Mouse (Mus musculus) liver, embryonic 11.5 days (tissue): ENCODE data around the gene Fbxw11. TPM values are rescaled to one million over a fixed set of nuclear protein-coding genes. Genes with fewer than 3 reads are reported as not detected.

Experiments used
- ATAC-seq: fragments of 200-750 bp; cut with Nextera tagmentation; replicated peaks from 2 replicates; pipeline ENCODE4 v1.8.0; 2017; ENCODE audit warnings: moderate number of reproducible peaks, mild to moderate bottlenecking, moderate TSS enrichment, moderate library complexity; ENCODE audit not compliant: low FRiP score
- DNase-seq: peaks from one replicate; pipeline ENCODE4 v3.0.0-alpha.2; 2017; ENCODE audit warnings: low spot score
- H3K27ac ChIP-seq: fragments of 300-500 bp; sonication (generic); 2 replicates; pipeline ENCODE4 v1.5.1; 2014; ENCODE audit warnings: mild to moderate bottlenecking, low read depth, low read length, control low read depth
- H3K27me3 ChIP-seq: fragments of 300-500 bp; sonication (generic); replicated peaks from 2 replicates; pipeline ENCODE4 v1.6.1; 2014; ENCODE audit warnings: low read length, mixed read lengths; ENCODE audit not compliant: control insufficient read depth, insufficient read depth
- H3K36me3 ChIP-seq: fragments of 300-500 bp; sonication (generic); 2 replicates; pipeline ENCODE4 v1.6.1; 2014; ENCODE audit warnings: mild to moderate bottlenecking, low read length, moderate library complexity, mixed read lengths; ENCODE audit not compliant: control insufficient read depth, insufficient read depth
- H3K4me1 ChIP-seq: fragments of 300-500 bp; sonication (generic); replicated peaks from 2 replicates; pipeline ENCODE4 v1.6.1; 2014; ENCODE audit warnings: low read length, mixed read lengths; ENCODE audit not compliant: control insufficient read depth, insufficient read depth
- H3K4me2 ChIP-seq: fragments of 300-500 bp; sonication (generic); 2 replicates; pipeline ENCODE4 v1.6.1; 2014; ENCODE audit warnings: mild to moderate bottlenecking, control low read depth, moderate library complexity
- H3K4me3 ChIP-seq: fragments of 300-500 bp; sonication (generic); 2 replicates; pipeline ENCODE4 v1.5.1; 2014; ENCODE audit warnings: low read depth, low read length, control low read depth
- H3K9ac ChIP-seq: fragments of 300-500 bp; sonication (generic); 2 replicates; pipeline ENCODE4 v1.6.1; 2014; ENCODE audit warnings: low read depth, low read length, control low read depth
- H3K9me3 ChIP-seq: fragments of 300-500 bp; sonication (generic); 2 replicates; pipeline ENCODE4 v1.6.1; 2016; ENCODE audit warnings: low read length, inconsistent platforms, mixed read lengths; ENCODE audit not compliant: control insufficient read depth
- WGBS: fragments of 180-500 bp; shearing (Covaris S2); extraction: QIAGEN DNeasy Blood & Tissue Kit; methylation state at CpG from one replicate; pipeline ENCODE4 v1.1.7; 2014; 5-methylcytosine and 5-hydroxymethylcytosine counted together
- polyA plus RNA-seq: library from polyadenylated mRNA; unstranded; fragments of >200 nt; fragmentation: Nextera tagmentation; extraction: Ambion mirVana; gene quantifications from 2 replicates; pipeline ENCODE4 v1.2.1, GENCODE M21; 2014

Fbxw11 gene
- polyA plus RNA-seq: 44.2 and 54.1 TPM in 2 replicates

- peak within 1 kb of the TSS; percentile 98 for H3K27ac ChIP-seq
- peak within 1 kb of the TSS; percentile 94 for H3K9ac ChIP-seq
- no peaks in the 10 kb centered on the region for H3K36me3 ChIP-seq
- DNase-seq: peak; percentile 97
- peak within 1 kb of the TSS; percentile 93 for H3K4me2 ChIP-seq
- under 1% methylated on average over 59 of the region's 64 CpGs for WGBS
- no peaks in the 10 kb centered on the region for H3K27me3 ChIP-seq
- H3K4me1 ChIP-seq: peaks cover 21% of the 10 kb centered on the region
- no peaks in the 10 kb centered on the region for H3K9me3 ChIP-seq
- H3K4me3 ChIP-seq: peak within 1 kb of the TSS; percentile 89
- ATAC-seq: peak; percentile 92
Observed at GRCm38 (mm10) chr11:32642249-32642876, at the start of gene Fbxw11. TSS of gene Fbxw11 (plus strand) at chr11:32642724.

- no peak for ATAC-seq
- Histone ChIP-seq H3K4me3 (no peak overlapping the region), H3K9me3 (no peaks in the 10 kb centered on the region), H3K27me3 (no peaks in the 10 kb centered on the region), H3K27ac (no peak overlapping the region), H3K4me1 (no peaks in the 10 kb centered on the region; the same call in 1 of the 2 replicates), H3K4me2 (no peak overlapping the region), H3K9ac (no peak overlapping the region), H3K36me3 (no peaks in the 10 kb centered on the region)
- 73% methylated on average over 7 of the region's 7 CpGs for WGBS
- no peak for DNase-seq
Observed at GRCm38 (mm10) chr11:32593081-32593480, 49.4 kb upstream of the Fbxw11 start.

DNA sequence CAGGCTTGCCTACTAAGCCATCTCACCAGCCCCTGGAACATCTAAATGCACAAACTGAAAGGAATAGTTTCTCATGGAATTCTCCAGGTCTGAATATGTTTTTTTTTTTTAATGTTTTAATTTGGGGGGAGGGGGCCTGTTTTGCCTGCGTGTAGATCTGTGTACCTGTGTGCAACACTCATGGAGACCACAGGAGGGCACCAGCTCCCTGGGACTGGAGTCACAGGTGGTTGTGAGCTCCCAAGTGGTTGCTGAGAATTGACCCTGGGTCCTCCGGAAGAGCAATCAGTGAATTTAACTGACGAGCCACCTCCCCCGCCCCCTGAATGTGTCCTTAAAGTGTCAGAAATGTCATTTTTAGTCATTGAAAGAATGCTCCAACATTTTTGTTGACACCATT lies 48.4 kb upstream of the Fbxw11 start:
- WGBS: 86% methylated on average over 4 of the region's 4 CpGs
- no peak overlapping the region for H3K4me3 ChIP-seq
- H3K27me3 ChIP-seq: no peaks in the 10 kb centered on the region
- no peaks in the 10 kb centered on the region for H3K36me3 ChIP-seq
- H3K9me3 ChIP-seq: no peaks in the 10 kb centered on the region
- H3K27ac ChIP-seq: no peak overlapping the region
- no peak for ATAC-seq
- no peaks in the 10 kb centered on the region for H3K4me1 ChIP-seq
- DNase-seq: no peak
- no peak overlapping the region for H3K4me2 ChIP-seq
- no peak overlapping the region for H3K9ac ChIP-seq

DNA sequence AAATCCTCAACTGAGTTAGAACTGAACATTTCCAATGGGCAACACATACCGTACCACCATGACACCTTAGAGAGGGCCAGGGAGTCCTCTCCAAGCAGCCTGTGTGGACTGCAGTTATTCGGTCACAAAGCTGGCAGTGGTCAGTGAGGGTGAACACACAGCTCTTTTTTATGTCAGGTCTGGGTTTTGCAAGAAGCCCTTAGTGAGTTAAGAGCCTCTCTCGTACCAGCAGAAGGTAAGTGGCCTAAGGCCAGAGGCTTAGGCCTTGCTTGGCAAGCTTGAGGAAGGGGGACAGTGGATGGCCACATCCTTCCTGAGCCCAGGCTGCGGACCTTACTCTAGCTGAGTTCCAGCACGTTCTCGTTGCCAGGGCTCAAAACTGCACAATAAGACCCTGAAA lies 42.2 kb upstream of the Fbxw11 start:
- no peak overlapping the region for H3K27ac ChIP-seq
- no peaks in the 10 kb centered on the region for H3K4me1 ChIP-seq
- H3K4me3 ChIP-seq: no peak overlapping the region
- 87% methylated on average over 6 of the region's 6 CpGs for WGBS
- H3K9ac ChIP-seq: no peak overlapping the region
- H3K4me2 ChIP-seq: no peak overlapping the region
- no peaks in the 10 kb centered on the region for H3K36me3 ChIP-seq
- H3K27me3 ChIP-seq: no peaks in the 10 kb centered on the region
- DNase-seq: no peak
- no peaks in the 10 kb centered on the region for H3K9me3 ChIP-seq
- ATAC-seq: no peak

DNA sequence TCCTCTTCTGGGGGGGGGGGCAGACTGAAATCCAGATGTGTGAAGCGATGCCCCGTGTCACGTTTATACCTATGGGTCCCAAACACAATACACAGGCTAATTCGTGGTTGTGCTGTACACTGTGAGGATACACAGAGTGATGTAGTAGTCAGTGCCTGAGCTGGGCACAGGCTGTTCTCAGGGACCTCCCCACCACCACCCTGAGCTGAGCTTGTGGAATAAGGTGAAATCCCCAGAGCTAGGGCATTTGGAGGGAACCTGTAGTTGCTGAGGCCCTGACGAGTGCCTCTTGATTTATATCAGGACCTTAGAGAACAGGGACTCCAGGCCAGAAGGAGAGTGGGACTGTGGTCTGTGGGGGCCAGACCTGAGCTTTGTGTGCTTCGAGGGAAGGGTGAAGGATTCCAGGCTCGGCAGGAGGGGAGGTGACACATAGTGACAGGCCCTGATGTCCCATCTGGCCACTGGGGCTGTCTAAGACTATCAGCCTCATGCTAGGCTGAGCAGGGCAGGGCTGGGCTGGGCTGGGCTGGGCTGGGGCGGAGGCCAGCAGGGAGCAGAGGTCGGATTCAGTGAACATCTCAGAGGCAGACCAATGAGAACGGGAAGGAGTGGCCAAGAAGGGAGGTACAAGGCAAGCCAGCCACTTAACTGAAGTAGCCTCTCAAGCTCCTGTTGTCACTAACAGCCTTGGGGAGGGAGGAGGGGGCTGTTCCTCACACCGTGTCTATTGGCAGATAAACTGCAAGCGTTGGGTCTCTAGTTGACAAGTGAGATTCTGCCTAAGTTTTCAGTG lies 40.8 kb upstream of the Fbxw11 start:
- Histone ChIP-seq H3K4me3 (no peak overlapping the region), H3K4me2 (no peak overlapping the region), H3K4me1 (no peaks in the 10 kb centered on the region), H3K36me3 (no peaks in the 10 kb centered on the region), H3K9ac (no peak overlapping the region), H3K27me3 (no peaks in the 10 kb centered on the region), H3K9me3 (no peaks in the 10 kb centered on the region), H3K27ac (no peak overlapping the region)
- ATAC-seq (peak; percentile 80), DNase-seq (no peak)
- WGBS: 46% methylated on average over 12 of the region's 12 CpGs

DNA sequence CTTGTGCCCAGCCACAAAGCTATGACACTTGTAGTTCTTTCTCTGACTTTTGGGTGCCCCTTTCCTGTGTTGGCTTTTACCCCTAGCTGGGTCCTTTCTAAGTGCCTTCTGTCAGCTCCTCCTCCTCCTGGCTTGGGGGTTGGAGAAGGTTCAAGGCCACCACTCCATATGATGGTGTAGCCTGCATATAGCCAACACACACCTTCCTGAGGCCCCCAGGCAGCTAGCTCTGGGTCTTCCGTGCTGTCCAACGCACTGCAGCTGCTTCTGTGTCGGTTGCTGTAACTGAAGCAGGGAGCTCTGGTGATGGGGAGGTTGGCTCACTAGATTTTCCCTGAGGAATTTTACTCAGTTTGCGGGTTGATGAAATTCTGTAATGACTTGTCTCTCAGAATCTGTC lies 37.9 kb upstream of the Fbxw11 start:
- Histone ChIP-seq H3K9me3 (no peaks in the 10 kb centered on the region), H3K36me3 (no peaks in the 10 kb centered on the region), H3K4me2 (no peak overlapping the region), H3K27me3 (no peaks in the 10 kb centered on the region), H3K4me1 (no peaks in the 10 kb centered on the region), H3K27ac (no peak overlapping the region), H3K4me3 (no peak overlapping the region), H3K9ac (no peak overlapping the region)
- no peak for ATAC-seq
- DNase-seq: no peak
- 76% methylated on average over 4 of the region's 4 CpGs for WGBS

DNA sequence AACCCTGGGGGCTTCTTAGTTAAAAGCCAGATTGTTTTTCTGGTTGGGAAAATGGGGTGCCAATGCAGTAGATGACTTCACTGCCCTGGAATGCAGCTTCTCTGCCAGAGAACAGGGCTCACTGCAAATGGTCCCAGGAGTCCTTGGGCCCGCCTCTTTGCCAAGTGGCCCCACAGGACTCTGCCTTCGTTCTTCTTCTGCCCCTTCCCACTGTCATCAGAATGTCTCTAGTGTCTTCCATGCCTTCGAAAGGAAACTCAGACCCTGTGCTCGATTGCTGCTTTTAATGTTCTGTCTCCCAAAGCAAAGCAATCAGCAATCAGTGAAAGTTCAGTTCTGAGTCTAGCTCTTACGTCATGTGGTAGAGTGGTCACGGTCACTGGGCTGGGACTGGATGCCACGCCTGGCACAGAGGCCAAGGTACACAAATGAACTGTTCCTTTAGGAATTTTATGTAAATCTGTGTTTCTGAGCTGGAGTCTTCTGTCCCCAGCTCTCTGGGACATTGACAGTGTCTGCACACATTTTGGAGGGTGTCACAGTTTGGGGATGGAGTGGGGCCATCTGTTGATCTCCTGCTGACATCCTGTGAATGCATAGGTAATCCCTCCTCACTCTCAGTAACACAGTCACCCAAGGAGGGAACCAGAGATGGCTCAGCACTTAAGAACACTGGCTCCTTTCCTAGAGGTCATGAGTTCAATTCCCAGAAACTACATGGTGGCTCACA lies 37.2 kb upstream of the Fbxw11 start:
- Histone ChIP-seq H3K27me3 (no peaks in the 10 kb centered on the region), H3K4me2 (no peak overlapping the region), H3K36me3 (no peaks in the 10 kb centered on the region), H3K27ac (no peak overlapping the region), H3K4me1 (no peaks in the 10 kb centered on the region), H3K9me3 (no peaks in the 10 kb centered on the region), H3K9ac (no peak overlapping the region), H3K4me3 (no peak overlapping the region)
- 67% methylated on average over 7 of the region's 7 CpGs for WGBS
- ATAC-seq (no peak), DNase-seq (no peak)

- H3K4me1 ChIP-seq: no peaks in the 10 kb centered on the region
- no peaks in the 10 kb centered on the region for H3K9me3 ChIP-seq
- 90% methylated on average over 3 of the region's 3 CpGs for WGBS
- no peak overlapping the region for H3K4me3 ChIP-seq
- H3K36me3 ChIP-seq: no peaks in the 10 kb centered on the region
- no peak overlapping the region for H3K9ac ChIP-seq
- DNase-seq: no peak
- ATAC-seq: no peak
- H3K27ac ChIP-seq: no peak overlapping the region
- H3K4me2 ChIP-seq: no peak overlapping the region
- no peaks in the 10 kb centered on the region for H3K27me3 ChIP-seq
Observed at GRCm38 (mm10) chr11:32605907-32606306, 36.6 kb upstream of the Fbxw11 start.
